Mouse (Mus musculus) limb, embryonic 14.5 days (tissue): ENCODE data around the gene Wfdc12. TPM values are rescaled to one million over a fixed set of nuclear protein-coding genes. Genes with fewer than 3 reads are reported as not detected.

Experiments
- ATAC-seq: fragments of 200-750 bp; cut with Nextera tagmentation; 2 replicates; pipeline ENCODE4 v1.8.0; 2017; ENCODE audit warnings: low read depth, moderate number of reproducible peaks, moderate TSS enrichment; ENCODE audit not compliant: low FRiP score
- DNase-seq: peaks from one replicate; pipeline ENCODE4 v3.0.0-alpha.2; 2015; ENCODE audit warnings: low spot score
- H3K27ac ChIP-seq: fragments of 300-500 bp; sonication (generic); replicated peaks from 2 replicates; pipeline ENCODE4 v1.5.1; 2014; ENCODE audit warnings: low read depth, mild to moderate bottlenecking, low read length, moderate library complexity, mixed read lengths
- H3K27me3 ChIP-seq: fragments of 300-500 bp; sonication (generic); 2 replicates; pipeline ENCODE4 v1.6.1; 2014; ENCODE audit warnings: low read length, mixed read lengths; ENCODE audit not compliant: control insufficient read depth, insufficient read depth
- H3K36me3 ChIP-seq: fragments of 300-500 bp; sonication (generic); 2 replicates; pipeline ENCODE4 v1.6.1; 2014; ENCODE audit warnings: mild to moderate bottlenecking, low read length, moderate library complexity, mixed read lengths; ENCODE audit not compliant: control insufficient read depth, insufficient read depth
- H3K4me1 ChIP-seq: fragments of 300-500 bp; sonication (generic); 2 replicates; pipeline ENCODE4 v1.6.1; 2014; ENCODE audit warnings: antibody characterized with exemption, low read length, mixed read lengths; ENCODE audit not compliant: control insufficient read depth, insufficient read depth
- H3K4me2 ChIP-seq: fragments of 300-500 bp; sonication (generic); replicated peaks from 2 replicates; pipeline ENCODE4 v1.6.1; 2014; ENCODE audit warnings: low read depth, mild to moderate bottlenecking, low read length, moderate library complexity; ENCODE audit not compliant: severe bottlenecking
- H3K4me3 ChIP-seq: fragments of 300-500 bp; sonication (generic); replicated peaks from 2 replicates; pipeline ENCODE4 v1.5.1; 2014; ENCODE audit warnings: low read length
- H3K9ac ChIP-seq: fragments of 300-500 bp; sonication (generic); 2 replicates; pipeline ENCODE4 v1.6.1; 2014; ENCODE audit warnings: mild to moderate bottlenecking, low read depth, low read length, moderate library complexity; ENCODE audit not compliant: severe bottlenecking
- H3K9me3 ChIP-seq: fragments of 300-500 bp; sonication (generic); 2 replicates; pipeline ENCODE4 v1.6.1; 2016; ENCODE audit warnings: low read length; ENCODE audit not compliant: control insufficient read depth
- POLR2A ChIP-seq: fragments of 200-500 bp; IDR thresholded peaks from 2 replicates; pipeline ENCODE4 v1.8.0; 2012; ENCODE audit warnings: inconsistent platforms, mild to moderate bottlenecking, moderate library complexity, borderline replicate concordance; ENCODE audit not compliant: insufficient read depth, insufficient read length; ENCODE audit errors: extremely low read depth
- WGBS: fragments of 180-500 bp; shearing (Covaris S2); extraction: QIAGEN DNeasy Blood & Tissue Kit; methylation state at CpG from one replicate; pipeline ENCODE4 v1.1.7; 2014; 5-methylcytosine and 5-hydroxymethylcytosine counted together
- polyA plus RNA-seq, 2 experiments: library from polyadenylated mRNA; depleted of rRNA in 1 of 2; stranded (reverse) in 1 of 2; unstranded in 1 of 2; fragments of >200 nt; fragmentation: Nextera tagmentation in 1 of 2; extraction: Ambion mirVana in 1 of 2; gene quantifications; 2 replicates each; pipeline versions ENCODE4 v1.2.1 to v1.2.3; 2012 to 2014

Wfdc12 gene
- polyA plus RNA-seq, 2 experiments: 0.30 TPM; not detected in 1

- H3K36me3 ChIP-seq: peaks cover 2% of the 10 kb centered on the region; the same call in 1 of the 2 replicates
- no peak for TF ChIP-seq POLR2A
- DNase-seq: no peak
- ATAC-seq: peak; percentile 31; the same call in 1 of the 2 replicates
- peak overlapping the region; percentile 39 for H3K4me3 ChIP-seq
- H3K27ac ChIP-seq: no peak overlapping the region
- no peaks in the 10 kb centered on the region for H3K9me3 ChIP-seq
- H3K4me2 ChIP-seq: peak overlapping the region; percentile 73
- H3K27me3 ChIP-seq: peaks cover 65% of the 10 kb centered on the region
- H3K4me1 ChIP-seq: peaks cover 15% of the 10 kb centered on the region
- H3K9ac ChIP-seq: peak overlapping the region; percentile 46
- WGBS: 12% methylated on average over 82 of the region's 90 CpGs
Measured at GRCm38 (mm10) chr2:164167752-164168570, 22.4 kb downstream of the Wfdc12 start.

- TF ChIP-seq POLR2A: no peak
- H3K4me2 ChIP-seq: no peak overlapping the region
- WGBS: 89% methylated on average over 5 of the region's 5 CpGs
- no peak overlapping the region for H3K27ac ChIP-seq
- no peak overlapping the region for H3K4me3 ChIP-seq
- ATAC-seq (no peak), DNase-seq (no peak)
- H3K27me3 ChIP-seq: peaks cover 44% of the 10 kb centered on the region
- H3K9ac ChIP-seq: no peak overlapping the region
- H3K36me3 ChIP-seq: peaks cover 2% of the 10 kb centered on the region; the same call in 1 of the 2 replicates
- peaks cover 5% of the 10 kb centered on the region for H3K4me1 ChIP-seq
- H3K9me3 ChIP-seq: no peaks in the 10 kb centered on the region
Measured at GRCm38 (mm10) chr2:164164941-164165340, 25.5 kb downstream of the Wfdc12 start.

GRCm38 (mm10) chr2:164161515-164162055, 28.8 kb downstream of the Wfdc12 start:
- DNase-seq: no peak
- no peaks in the 10 kb centered on the region for H3K9me3 ChIP-seq
- no peak overlapping the region for H3K4me2 ChIP-seq
- no peak overlapping the region for H3K4me3 ChIP-seq
- no peak overlapping the region for H3K27ac ChIP-seq
- whole genome bisulfite sequencing: 79% methylated on average over 11 of the region's 11 CpGs
- peaks cover 2% of the 10 kb centered on the region for H3K36me3 ChIP-seq
- peaks cover 10% of the 10 kb centered on the region for H3K27me3 ChIP-seq
- no peaks in the 10 kb centered on the region; the same call in 1 of the 2 replicates for H3K4me1 ChIP-seq
- no peak for ATAC-seq
- no peak for TF ChIP-seq POLR2A
- H3K9ac ChIP-seq: no peak overlapping the region

- Histone ChIP-seq H3K36me3 (peaks cover 5% of the 10 kb centered on the region; the same call in 1 of the 2 replicates), H3K27ac (no peak overlapping the region), H3K4me3 (no peak overlapping the region), H3K4me1 (no peaks in the 10 kb centered on the region; the same call in 1 of the 2 replicates), H3K9ac (no peak overlapping the region), H3K27me3 (no peaks in the 10 kb centered on the region), H3K9me3 (no peaks in the 10 kb centered on the region), H3K4me2 (no peak overlapping the region)
- ATAC-seq (no peak), DNase-seq (no peak)
- TF ChIP-seq POLR2A: no peak
- 79% methylated on average over 2 of the region's 2 CpGs for WGBS
Measured at GRCm38 (mm10) chr2:164158838-164159237, 31.6 kb downstream of the Wfdc12 start.

- DNase-seq: no peak
- TF ChIP-seq POLR2A: no peak
- Histone ChIP-seq H3K9ac (no peak overlapping the region), H3K27ac (no peak overlapping the region), H3K4me2 (no peak overlapping the region), H3K4me3 (no peak overlapping the region), H3K27me3 (no peaks in the 10 kb centered on the region), H3K9me3 (no peaks in the 10 kb centered on the region), H3K36me3 (peaks cover 21% of the 10 kb centered on the region), H3K4me1 (peaks cover 7% of the 10 kb centered on the region)
- 87% methylated on average over 7 of the region's 7 CpGs for WGBS
- no peak for ATAC-seq
Measured at GRCm38 (mm10) chr2:164156158-164156557, 34.2 kb downstream of the Wfdc12 start.
